Mouse (Mus musculus): ENCODE measurements around the gene Pacsin1. TPM values are rescaled to one million over a fixed set of nuclear protein-coding genes. Genes with fewer than 3 reads are reported as not detected.
A peak's percentile ranks its signal among the peaks of the same experiment; 100 is the strongest.
"Not testable (repeated sequence)": the region's sequence is repeated elsewhere in the genome, so short reads cannot be mapped to it uniquely, and the experiment has no call there.

Gene Pacsin1
- polyA plus RNA-seq, 1 experiment, result 24.0 TPM

DNA sequence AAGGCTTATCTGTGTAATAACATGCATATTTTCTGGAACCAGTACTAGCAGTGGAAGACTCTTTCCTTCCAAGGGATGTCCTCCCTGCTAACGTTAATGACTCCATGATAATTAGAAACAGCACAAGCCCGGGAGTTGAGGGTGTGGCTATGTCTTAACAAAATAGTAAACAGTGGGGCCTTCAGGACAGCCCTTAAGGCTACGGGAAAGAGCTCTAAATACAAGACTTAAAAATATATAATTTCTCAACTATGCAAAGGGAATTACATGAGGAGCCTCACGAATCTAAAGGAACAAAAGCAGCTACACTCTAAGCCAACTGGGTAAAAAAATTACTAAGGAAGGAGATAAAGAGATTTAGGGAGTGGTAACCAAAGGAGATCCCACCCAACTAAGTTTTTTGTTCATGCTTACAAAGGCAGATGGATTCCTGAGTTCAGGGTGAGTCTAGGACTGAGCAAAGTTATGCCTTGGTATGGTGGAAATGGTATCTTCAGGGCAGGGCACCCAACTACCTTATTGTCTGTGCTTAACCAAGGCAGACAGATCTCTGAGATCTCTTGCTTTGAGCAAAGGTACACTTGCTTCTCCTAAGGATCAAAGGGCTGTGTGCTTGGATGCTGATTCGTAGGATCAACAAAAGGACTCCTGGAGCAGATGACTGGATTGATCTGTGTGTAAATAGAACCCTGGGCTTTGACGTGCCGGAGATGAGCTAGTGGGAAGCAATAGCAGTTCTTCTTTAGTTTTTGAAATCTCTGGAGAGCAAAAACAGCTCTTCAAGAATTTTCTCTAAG is 29.7 kb upstream of the Pacsin1 start:
- Histone ChIP-seq H3K4me1 (replicated peaks; ENCODE audit: control insufficient read depth, insufficient read depth, low read length) (peaks cover 12% of the 10 kb centered on the region), H3K27ac (ENCODE audit: control insufficient read depth, insufficient read depth, low read length) (no peak overlapping the region), H3K36me3 (ENCODE audit: control insufficient read depth, insufficient read depth, low read length) (peaks cover 11% of the 10 kb centered on the region), H3K27me3 (ENCODE audit: control insufficient read depth, insufficient read depth, low read length) (no peaks in the 10 kb centered on the region), H3K4me3 (ENCODE audit: control insufficient read depth, insufficient read depth, low read length) (no peak overlapping the region)
- 92% methylated on average over 7 of the region's 7 CpGs for WGBS
- DNase-seq, result no peak
- TF ChIP-seq POLR2A (IDR thresholded peaks at IDR 0.05; ENCODE audit: control insufficient read depth, extremely low read depth, insufficient read depth, low read length, poor library complexity) (no peak), CTCF (IDR thresholded peaks at IDR 0.05; ENCODE audit: borderline replicate concordance, control insufficient read depth, extremely low read depth, insufficient read depth, low read length, poor library complexity) (no peak)

DNA sequence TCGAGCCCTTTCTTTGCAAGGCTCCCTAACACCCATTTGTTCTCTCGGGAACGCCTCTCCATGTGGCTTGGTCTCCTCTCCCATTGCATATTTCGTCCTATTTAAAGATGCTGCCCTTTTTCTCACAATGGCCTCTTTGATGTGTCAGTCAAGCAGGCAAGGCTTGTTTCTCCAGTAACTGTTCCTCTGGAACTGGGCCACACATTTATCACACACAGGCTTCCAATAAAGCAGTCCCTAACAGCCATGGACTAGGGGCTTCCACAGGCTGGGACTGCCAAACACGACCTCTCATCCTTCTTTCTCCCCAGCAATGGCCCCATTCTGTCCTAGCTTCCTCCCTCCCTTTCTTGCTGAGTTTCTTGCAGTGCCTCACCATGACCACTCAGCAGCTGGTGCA is 28.6 kb upstream of the Pacsin1 start:
- DNase-seq, result no peak
- Histone ChIP-seq H3K27me3 (ENCODE audit: control insufficient read depth, insufficient read depth, low read length) (no peaks in the 10 kb centered on the region), H3K36me3 (ENCODE audit: control insufficient read depth, insufficient read depth, low read length) (peaks cover 21% of the 10 kb centered on the region), H3K4me3 (ENCODE audit: control insufficient read depth, insufficient read depth, low read length) (no peak overlapping the region), H3K4me1 (replicated peaks; ENCODE audit: control insufficient read depth, insufficient read depth, low read length) (peaks cover 8% of the 10 kb centered on the region), H3K27ac (ENCODE audit: control insufficient read depth, insufficient read depth, low read length) (no peak overlapping the region)
- TF ChIP-seq POLR2A (IDR thresholded peaks at IDR 0.05; ENCODE audit: control insufficient read depth, extremely low read depth, insufficient read depth, low read length, poor library complexity) (no peak), CTCF (IDR thresholded peaks at IDR 0.05; ENCODE audit: borderline replicate concordance, control insufficient read depth, extremely low read depth, insufficient read depth, low read length, poor library complexity) (no peak)
- 81% methylated on average over 5 of the region's 5 CpGs for WGBS

DNA sequence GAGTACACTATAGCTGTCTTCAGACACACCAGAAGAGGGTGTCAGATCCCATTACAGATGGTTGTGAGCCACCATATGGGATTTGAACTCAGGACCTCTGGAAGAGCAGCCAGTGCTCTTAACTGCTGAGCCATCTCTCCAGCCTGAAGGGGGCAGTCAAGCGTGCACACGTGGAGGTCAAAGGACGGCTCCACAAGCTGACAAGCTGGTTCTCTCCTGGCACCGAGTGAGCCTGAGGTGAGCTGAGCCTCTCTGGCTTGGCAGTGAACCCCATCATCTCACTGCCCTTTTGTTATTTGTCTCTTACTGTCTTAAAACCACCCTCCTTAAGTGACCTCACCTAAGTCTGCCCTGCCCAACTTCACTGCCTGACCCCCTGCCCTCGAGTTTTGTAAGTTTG is 27.9 kb upstream of the Pacsin1 start:
- Histone ChIP-seq H3K4me3 (ENCODE audit: control insufficient read depth, insufficient read depth, low read length) (no peak overlapping the region), H3K27me3 (ENCODE audit: control insufficient read depth, insufficient read depth, low read length) (no peaks in the 10 kb centered on the region), H3K4me1 (replicated peaks; ENCODE audit: control insufficient read depth, insufficient read depth, low read length) (peaks cover 5% of the 10 kb centered on the region), H3K36me3 (ENCODE audit: control insufficient read depth, insufficient read depth, low read length) (peaks cover 29% of the 10 kb centered on the region), H3K27ac (ENCODE audit: control insufficient read depth, insufficient read depth, low read length) (no peak overlapping the region)
- no peak for DNase-seq
- 56% methylated on average over 5 of the region's 5 CpGs for WGBS
- TF ChIP-seq CTCF (IDR thresholded peaks at IDR 0.05; ENCODE audit: borderline replicate concordance, control insufficient read depth, extremely low read depth, insufficient read depth, low read length, poor library complexity) (no peak), POLR2A (IDR thresholded peaks at IDR 0.05; ENCODE audit: control insufficient read depth, extremely low read depth, insufficient read depth, low read length, poor library complexity) (no peak)

DNA sequence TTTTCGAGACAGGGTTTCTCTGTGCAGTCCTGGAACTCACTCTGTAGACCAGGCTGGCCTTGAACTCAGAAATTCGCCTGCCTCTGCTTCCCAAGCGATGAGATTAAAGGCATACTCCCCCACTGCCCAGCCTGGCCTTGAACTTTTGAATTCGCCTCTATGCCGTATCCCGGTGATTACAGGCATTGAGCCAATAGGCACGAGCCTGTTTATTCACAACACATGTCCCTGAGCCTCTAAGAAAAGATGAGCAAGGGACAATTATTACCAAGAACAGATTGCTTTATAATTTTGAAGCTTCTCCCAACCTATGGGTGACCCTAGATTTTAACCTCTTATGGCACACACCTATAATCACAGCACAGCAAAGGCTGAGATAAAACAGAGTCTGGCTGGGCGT is 26.9 kb upstream of the Pacsin1 start:
- Histone ChIP-seq H3K4me1 (replicated peaks; ENCODE audit: control insufficient read depth, insufficient read depth, low read length) (peaks cover 6% of the 10 kb centered on the region), H3K27me3 (ENCODE audit: control insufficient read depth, insufficient read depth, low read length) (no peaks in the 10 kb centered on the region), H3K36me3 (ENCODE audit: control insufficient read depth, insufficient read depth, low read length) (peaks cover 37% of the 10 kb centered on the region), H3K27ac (ENCODE audit: control insufficient read depth, insufficient read depth, low read length) (no peak overlapping the region), H3K4me3 (ENCODE audit: control insufficient read depth, insufficient read depth, low read length) (no peak overlapping the region)
- 94% methylated on average over 8 of the region's 8 CpGs for WGBS
- TF ChIP-seq CTCF (IDR thresholded peaks at IDR 0.05; ENCODE audit: borderline replicate concordance, control insufficient read depth, extremely low read depth, insufficient read depth, low read length, poor library complexity) (no peak), POLR2A (IDR thresholded peaks at IDR 0.05; ENCODE audit: control insufficient read depth, extremely low read depth, insufficient read depth, low read length, poor library complexity) (no peak)
- DNase-seq, result no peak

DNA sequence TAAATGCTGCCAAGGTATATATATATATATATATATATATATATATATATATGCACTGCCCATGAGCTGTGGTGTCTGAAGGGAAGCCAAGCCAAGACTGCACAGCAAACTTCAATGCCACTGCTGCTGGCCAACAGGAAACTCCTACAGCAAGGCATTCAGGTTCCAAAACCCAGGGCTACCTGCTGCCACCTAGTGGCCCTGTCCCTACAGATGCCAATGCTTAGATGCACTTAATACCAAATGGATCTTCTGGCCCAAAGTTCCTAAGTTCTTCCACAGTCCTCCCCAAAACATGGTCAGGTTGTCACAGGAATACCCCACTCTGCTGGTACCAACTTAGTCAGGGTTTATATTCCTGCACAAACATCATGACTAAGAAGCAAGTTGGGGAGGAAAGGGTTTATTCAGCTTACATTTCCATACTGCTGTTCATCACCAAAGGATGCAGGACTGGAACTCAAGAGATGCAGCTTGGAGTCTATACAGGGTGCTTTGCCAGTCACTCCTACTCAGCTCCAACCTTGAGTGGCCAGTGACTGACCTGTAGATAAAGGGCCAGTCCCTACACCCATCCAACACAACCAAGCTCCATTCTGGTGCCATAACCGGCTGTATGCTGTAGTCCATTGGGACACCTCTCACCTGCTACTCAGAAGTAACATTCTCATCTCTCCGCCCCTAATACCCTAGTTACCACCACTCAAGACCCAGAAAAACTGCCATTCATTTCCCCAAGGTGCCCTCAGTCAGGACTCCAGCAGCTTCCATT is 25.9 kb upstream of the Pacsin1 start:
- 93% methylated on average over 2 of the region's 2 CpGs for WGBS
- peak; percentile 82 for DNase-seq
- Histone ChIP-seq H3K27ac (ENCODE audit: control insufficient read depth, insufficient read depth, low read length) (no peak overlapping the region), H3K4me1 (replicated peaks; ENCODE audit: control insufficient read depth, insufficient read depth, low read length) (peaks cover 12% of the 10 kb centered on the region), H3K27me3 (ENCODE audit: control insufficient read depth, insufficient read depth, low read length) (no peaks in the 10 kb centered on the region), H3K36me3 (ENCODE audit: control insufficient read depth, insufficient read depth, low read length) (peaks cover 42% of the 10 kb centered on the region), H3K4me3 (ENCODE audit: control insufficient read depth, insufficient read depth, low read length) (no peak overlapping the region)
- TF ChIP-seq CTCF (IDR thresholded peaks at IDR 0.05; ENCODE audit: borderline replicate concordance, control insufficient read depth, extremely low read depth, insufficient read depth, low read length, poor library complexity) (peak; percentile 55; the same call in 1 of the 2 replicates), POLR2A (IDR thresholded peaks at IDR 0.05; ENCODE audit: control insufficient read depth, extremely low read depth, insufficient read depth, low read length, poor library complexity) (no peak)

DNA sequence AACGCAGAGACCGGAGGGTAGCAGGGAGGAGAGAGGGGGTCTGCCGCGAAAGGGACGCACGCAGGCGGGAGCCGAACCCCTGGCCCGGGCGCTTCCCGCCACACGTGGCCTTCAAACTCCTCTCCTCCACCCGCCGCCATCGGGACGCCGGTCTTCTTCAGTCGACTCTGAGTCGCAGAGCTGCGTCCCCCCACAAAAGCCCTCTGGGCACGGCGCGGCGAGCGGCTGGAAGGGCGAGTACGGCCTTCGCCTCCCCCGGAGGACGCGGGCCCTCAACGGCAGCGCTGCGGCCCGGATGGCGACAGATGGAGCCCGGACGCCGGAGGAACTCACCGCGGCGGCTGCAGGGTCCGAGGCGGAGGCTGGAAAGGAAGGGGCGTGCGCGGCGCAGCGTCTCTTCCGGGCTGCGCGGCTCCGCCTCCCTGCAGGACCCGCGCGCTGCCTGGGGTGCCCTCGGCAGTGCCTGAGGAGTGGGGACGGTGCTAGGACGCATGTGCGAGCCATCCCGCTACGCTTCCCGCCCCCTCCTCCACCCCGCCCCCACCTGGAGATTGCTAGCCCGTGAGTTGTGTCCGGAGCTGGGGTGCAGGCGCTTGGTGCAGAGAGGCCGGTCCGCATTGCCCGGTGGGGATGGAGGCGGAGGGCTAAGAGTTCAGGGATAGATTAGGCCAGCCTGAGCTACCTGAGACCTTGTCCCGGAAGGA is 20.3 kb upstream of the Pacsin1 start, which contains the start of gene RPS10-NUDT3:
Gene RPS10-NUDT3, minus strand, starts transcription at position 352 of the 704 bp plus-strand sequence.
- peaks cover 15% of the 10 kb centered on the region for H3K4me1 ChIP-seq (replicated peaks; ENCODE audit: control insufficient read depth, insufficient read depth, low read length)
- peak; percentile 89 for DNase-seq

DNA sequence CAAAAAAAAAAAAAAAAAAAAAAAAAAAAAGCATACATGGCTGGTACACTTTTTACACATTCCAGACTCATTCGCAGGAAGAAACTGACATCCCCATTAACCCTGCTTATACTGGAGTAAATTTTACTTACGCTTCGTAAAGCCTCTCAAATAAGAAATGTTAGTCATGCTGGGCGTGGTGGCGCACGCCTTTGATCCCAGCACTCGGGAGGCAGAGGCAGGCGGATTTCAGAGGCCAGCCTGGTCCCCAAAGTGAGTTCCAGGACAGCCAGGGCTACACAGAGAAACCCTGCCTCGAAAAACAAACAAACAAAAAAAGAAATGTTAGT is 19.8 kb upstream of the Pacsin1 start:
- Histone ChIP-seq H3K36me3 (ENCODE audit: control insufficient read depth, insufficient read depth, low read length) (peaks cover 32% of the 10 kb centered on the region), H3K4me1 (replicated peaks; ENCODE audit: control insufficient read depth, insufficient read depth, low read length) (peaks cover 15% of the 10 kb centered on the region), H3K4me3 (ENCODE audit: control insufficient read depth, insufficient read depth, low read length) (peak overlapping the region; percentile 49)
- 41% methylated on average over 9 of the region's 9 CpGs for WGBS
- DNase-seq; H3K27me3 ChIP-seq (ENCODE audit: control insufficient read depth, insufficient read depth, low read length); H3K27ac ChIP-seq (ENCODE audit: control insufficient read depth, insufficient read depth, low read length): not testable (repeated sequence)

More for the DNA sequence above, 20.3 kb upstream of the Pacsin1 start, which contains the start of gene RPS10-NUDT3:
- Histone ChIP-seq H3K27me3 (ENCODE audit: control insufficient read depth, insufficient read depth, low read length) (no peaks in the 10 kb centered on the region), H3K27ac (ENCODE audit: control insufficient read depth, insufficient read depth, low read length) (peak within 1 kb of the TSS; percentile 16; the same call in 1 of the 2 replicates), H3K36me3 (ENCODE audit: control insufficient read depth, insufficient read depth, low read length) (peaks cover 38% of the 10 kb centered on the region), H3K4me3 (ENCODE audit: control insufficient read depth, insufficient read depth, low read length) (peak within 1 kb of the TSS; percentile 69)
- WGBS, result under 1% methylated on average over 72 of the region's 72 CpGs
- TF ChIP-seq CTCF (IDR thresholded peaks at IDR 0.05; ENCODE audit: borderline replicate concordance, control insufficient read depth, extremely low read depth, insufficient read depth, low read length, poor library complexity) (no peak), POLR2A (IDR thresholded peaks at IDR 0.05; ENCODE audit: control insufficient read depth, extremely low read depth, insufficient read depth, low read length, poor library complexity) (peak; percentile 90)

Measured in thymus, adult 2 months (tissue).